ENCODE assay signal across 26 mouse cellular contexts in the genomic region with DNA sequence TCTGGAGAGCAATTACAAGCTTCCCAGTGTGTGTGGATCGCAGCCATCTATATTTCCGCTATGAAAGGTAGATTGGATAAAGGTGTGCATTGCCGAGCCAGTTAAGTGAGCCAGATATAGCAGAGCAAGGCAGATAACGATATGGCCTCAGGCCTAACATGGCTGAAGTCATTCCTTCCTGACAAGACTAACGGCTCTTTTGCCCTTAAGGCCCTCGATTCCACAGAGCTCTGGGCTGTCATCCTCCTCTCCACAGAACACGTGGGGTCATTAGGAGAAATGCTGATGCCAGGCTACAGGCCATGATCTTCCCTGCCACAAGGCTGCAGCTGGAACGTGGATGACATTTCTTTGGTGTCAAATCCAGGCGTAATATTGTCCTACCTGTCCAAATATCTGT.
"Had no signal": no experiment of that assay in that cellular context is flagged by ENCODE, and none has a peak within 500 bp of the region (broad histone marks: within the 10 kb centered on the region; RNA-seq: fewer than 3 reads in every experiment).

No protein-coding gene starts in this region.

- H3K9me3 ChIP-seq: heart, embryonic 10.5 days; heart, embryonic 12.5 days; hindbrain, embryonic 10.5 days; hindbrain, embryonic 12.5 days; intestine, embryonic 15.5 days; kidney, embryonic 15.5 days; limb, embryonic 13.5 days; limb, embryonic 15.5 days had no signal

- ATAC-seq: hindbrain, embryonic 16.5 days; inflammation-experienced regulatory T-cells, adult 6 months; intestine, embryonic 15.5 days; intestine, postnatal 0 days had no signal

- H3K4me2 ChIP-seq: heart, embryonic 12.5 days; hindbrain, embryonic 12.5 days; hindbrain, embryonic 14.5 days; intestine, embryonic 15.5 days; kidney, embryonic 15.5 days; limb, embryonic 13.5 days; limb, embryonic 15.5 days had no signal

- H3K27me3 ChIP-seq: heart, embryonic 12.5 days; hindbrain, embryonic 12.5 days; intestine, embryonic 15.5 days; kidney, embryonic 15.5 days; limb, embryonic 13.5 days; limb, embryonic 15.5 days had no signal

- H3K4me3 ChIP-seq: gastrocnemius, adult 2 months; heart, embryonic 10.5 days; heart, embryonic 12.5 days; hindbrain, embryonic 10.5 days; hindbrain, embryonic 12.5 days; intestine, embryonic 15.5 days; kidney, embryonic 15.5 days; layer of hippocampus, adult 2 months; left cerebral cortex, adult 2 months; limb, embryonic 13.5 days; limb, embryonic 15.5 days had no signal

- H3K9ac ChIP-seq: heart, embryonic 12.5 days; hindbrain, embryonic 12.5 days; hindbrain, embryonic 14.5 days; intestine, embryonic 15.5 days; kidney, embryonic 15.5 days; limb, embryonic 13.5 days; limb, embryonic 15.5 days had no signal

- H3K4me1 ChIP-seq: intestine, embryonic 15.5 days; limb, embryonic 13.5 days had no signal

- H3K36me3 ChIP-seq: heart, embryonic 10.5 days; heart, embryonic 12.5 days; hindbrain, embryonic 10.5 days; hindbrain, embryonic 12.5 days; intestine, embryonic 15.5 days; kidney, embryonic 15.5 days; limb, embryonic 13.5 days; limb, embryonic 15.5 days had no signal

- DNase-seq: gastrocnemius, adult 2 months; gastrocnemius, postnatal 10 days; gastrocnemius, postnatal 25 days; heart, adult 18-20 months; heart, postnatal 10 days; heart, postnatal 4 days; kidney, adult 2 months; kidney, adult 9 months; kidney, postnatal 14 days; kidney, postnatal 36 days; left cerebral cortex, postnatal 4 days had no signal

- H3K27ac ChIP-seq: gastrocnemius, adult 2 months; heart, embryonic 10.5 days; hindbrain, embryonic 10.5 days; hindbrain, embryonic 12.5 days; hindbrain, embryonic 14.5 days; intestine, embryonic 15.5 days; kidney, embryonic 15.5 days; kidney, postnatal 0 days; layer of hippocampus, adult 2 months; left cerebral cortex, adult 2 months; limb, embryonic 13.5 days; limb, embryonic 15.5 days had no signal
